Mouse (Mus musculus): ENCODE measurements around the gene Usp46. TPM values are rescaled to one million over a fixed set of nuclear protein-coding genes. Genes with fewer than 3 reads are reported as not detected.

Gene Usp46
- polyA plus RNA-seq, 1 experiment = 5.2 TPM

- H3K4me3 ChIP-seq (ENCODE audit: insufficient read depth, low read length) = no peak overlapping the region
- no peak for TF ChIP-seq POLR2A (IDR thresholded peaks at IDR 0.05; ENCODE audit: borderline replicate concordance, low read depth, low read length)
- no peak for TF ChIP-seq CTCF (IDR thresholded peaks at IDR 0.05; ENCODE audit: low read depth, low read length)
- H3K27ac ChIP-seq (ENCODE audit: insufficient read depth, low read depth, low read length) = no peak overlapping the region
- H3K4me1 ChIP-seq (ENCODE audit: control insufficient read depth, insufficient read depth, low read length) = peaks cover 9% of the 10 kb centered on the region
These were observed 62.3 kb downstream of the Usp46 start for GRCm38 (mm10) chr5:74005936-74006335.

- H3K4me3 ChIP-seq (ENCODE audit: insufficient read depth, low read length) = no peak overlapping the region
- H3K27ac ChIP-seq (ENCODE audit: insufficient read depth, low read depth, low read length) = no peak overlapping the region
- TF ChIP-seq POLR2A (IDR thresholded peaks at IDR 0.05; ENCODE audit: borderline replicate concordance, low read depth, low read length) = no peak
- no peak for TF ChIP-seq CTCF (IDR thresholded peaks at IDR 0.05; ENCODE audit: low read depth, low read length)
- peaks cover 9% of the 10 kb centered on the region for H3K4me1 ChIP-seq (ENCODE audit: control insufficient read depth, insufficient read depth, low read length)
These were observed 66.5 kb downstream of the Usp46 start for GRCm38 (mm10) chr5:74001743-74002142.

- TF ChIP-seq CTCF (IDR thresholded peaks at IDR 0.05; ENCODE audit: low read depth, low read length) (no peak), POLR2A (IDR thresholded peaks at IDR 0.05; ENCODE audit: borderline replicate concordance, low read depth, low read length) (no peak)
- Histone ChIP-seq H3K4me1 (ENCODE audit: control insufficient read depth, insufficient read depth, low read length) (peaks cover 9% of the 10 kb centered on the region), H3K4me3 (ENCODE audit: insufficient read depth, low read length) (no peak overlapping the region), H3K27ac (ENCODE audit: insufficient read depth, low read depth, low read length) (no peak overlapping the region)
These were observed 69.3 kb downstream of the Usp46 start for GRCm38 (mm10) chr5:73998966-73999365.

GRCm38 (mm10) chr5:73994850-73995249, 73.4 kb downstream of the Usp46 start:
- no peak overlapping the region for H3K4me3 ChIP-seq (ENCODE audit: insufficient read depth, low read length)
- no peak overlapping the region for H3K27ac ChIP-seq (ENCODE audit: insufficient read depth, low read depth, low read length)
- TF ChIP-seq CTCF (IDR thresholded peaks at IDR 0.05; ENCODE audit: low read depth, low read length) = no peak
- no peak for TF ChIP-seq POLR2A (IDR thresholded peaks at IDR 0.05; ENCODE audit: borderline replicate concordance, low read depth, low read length)
- H3K4me1 ChIP-seq (ENCODE audit: control insufficient read depth, insufficient read depth, low read length) = no peaks in the 10 kb centered on the region

DNA sequence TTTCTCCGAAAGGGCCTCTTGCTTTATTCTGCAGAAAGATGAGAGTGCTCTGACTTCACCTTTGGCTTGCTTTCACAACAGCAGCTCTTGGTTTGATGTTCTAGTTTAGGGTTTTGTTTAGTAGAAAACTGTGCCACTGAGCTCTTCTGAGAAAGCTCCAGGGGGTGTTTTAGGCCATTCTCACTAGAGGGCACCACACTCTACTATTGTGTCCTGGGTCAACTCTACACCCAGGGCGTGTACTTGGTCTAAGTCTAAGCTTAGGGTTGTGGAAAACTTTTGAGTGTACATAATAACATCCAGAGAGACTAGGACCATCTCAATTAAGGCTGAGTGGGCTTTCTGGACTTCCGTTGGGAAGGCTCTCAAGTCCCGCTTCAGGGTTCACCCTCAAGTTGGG, 74.7 kb downstream of the Usp46 start:
- Histone ChIP-seq H3K4me3 (ENCODE audit: insufficient read depth, low read length) (no peak overlapping the region), H3K27ac (ENCODE audit: insufficient read depth, low read depth, low read length) (no peak overlapping the region), H3K4me1 (ENCODE audit: control insufficient read depth, insufficient read depth, low read length) (no peaks in the 10 kb centered on the region)
- no peak for TF ChIP-seq CTCF (IDR thresholded peaks at IDR 0.05; ENCODE audit: low read depth, low read length)
- TF ChIP-seq POLR2A (IDR thresholded peaks at IDR 0.05; ENCODE audit: borderline replicate concordance, low read depth, low read length) = no peak

GRCm38 (mm10) chr5:73992321-73992720, 75.9 kb downstream of the Usp46 start:
- TF ChIP-seq CTCF (IDR thresholded peaks at IDR 0.05; ENCODE audit: low read depth, low read length) (no peak), POLR2A (IDR thresholded peaks at IDR 0.05; ENCODE audit: borderline replicate concordance, low read depth, low read length) (no peak)
- no peak overlapping the region for H3K4me3 ChIP-seq (ENCODE audit: insufficient read depth, low read length)
- no peaks in the 10 kb centered on the region for H3K4me1 ChIP-seq (ENCODE audit: control insufficient read depth, insufficient read depth, low read length)
- no peak overlapping the region for H3K27ac ChIP-seq (ENCODE audit: insufficient read depth, low read depth, low read length)

- H3K27ac ChIP-seq (ENCODE audit: insufficient read depth, low read depth, low read length) = no peak overlapping the region
- no peak overlapping the region for H3K4me3 ChIP-seq (ENCODE audit: insufficient read depth, low read length)
- no peak for TF ChIP-seq CTCF (IDR thresholded peaks at IDR 0.05; ENCODE audit: low read depth, low read length)
- TF ChIP-seq POLR2A (IDR thresholded peaks at IDR 0.05; ENCODE audit: borderline replicate concordance, low read depth, low read length) = no peak
- no peaks in the 10 kb centered on the region for H3K4me1 ChIP-seq (ENCODE audit: control insufficient read depth, insufficient read depth, low read length)
These were observed 78.7 kb downstream of the Usp46 start for GRCm38 (mm10) chr5:73989532-73989931.

DNA sequence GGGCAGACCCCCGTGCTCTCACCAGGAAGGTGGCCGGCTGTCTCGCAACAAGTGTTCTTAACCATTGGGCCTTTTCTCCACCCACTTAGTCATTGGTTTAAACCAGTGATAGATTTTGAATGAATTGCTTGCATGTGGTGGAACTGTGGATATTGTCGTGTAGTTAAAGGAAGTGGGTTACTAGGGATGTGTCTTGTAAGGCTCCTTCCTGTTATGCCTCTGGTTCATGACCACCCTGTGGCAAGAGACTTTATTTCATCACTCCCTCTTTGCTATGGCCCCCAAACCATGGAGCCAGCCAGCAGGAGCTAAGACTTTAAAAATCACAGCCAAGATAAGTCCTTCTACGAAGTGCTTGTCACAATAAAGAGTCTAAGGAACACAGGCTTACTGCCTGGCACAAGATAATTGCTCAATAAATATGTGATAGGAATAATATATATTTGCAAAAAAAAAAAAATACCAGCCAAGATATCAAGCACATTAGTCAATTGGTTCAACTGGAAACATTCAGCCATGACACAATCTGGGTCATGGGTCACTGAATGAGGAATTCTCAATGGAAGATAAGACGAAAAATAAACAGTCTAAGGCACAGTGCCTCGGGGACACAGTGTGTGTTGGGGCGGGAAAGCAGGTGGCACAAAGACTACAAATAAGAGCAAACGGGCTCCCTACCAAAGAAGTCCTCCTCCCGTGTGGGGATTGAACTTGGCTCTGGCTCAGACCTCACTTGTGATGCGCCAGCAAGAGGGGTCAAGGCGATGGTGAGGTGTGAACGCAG, 80.3 kb downstream of the Usp46 start:
- no peak overlapping the region for H3K4me3 ChIP-seq (ENCODE audit: insufficient read depth, low read length)
- no peaks in the 10 kb centered on the region for H3K4me1 ChIP-seq (ENCODE audit: control insufficient read depth, insufficient read depth, low read length)
- H3K27ac ChIP-seq (ENCODE audit: insufficient read depth, low read depth, low read length) = no peak overlapping the region
- TF ChIP-seq POLR2A (IDR thresholded peaks at IDR 0.05; ENCODE audit: borderline replicate concordance, low read depth, low read length) (no peak), CTCF (IDR thresholded peaks at IDR 0.05; ENCODE audit: low read depth, low read length) (no peak)

GRCm38 (mm10) chr5:73977426-73977825, 90.8 kb downstream of the Usp46 start:
- no peak overlapping the region for H3K27ac ChIP-seq (ENCODE audit: insufficient read depth, low read depth, low read length)
- no peaks in the 10 kb centered on the region for H3K4me1 ChIP-seq (ENCODE audit: control insufficient read depth, insufficient read depth, low read length)
- no peak overlapping the region for H3K4me3 ChIP-seq (ENCODE audit: insufficient read depth, low read length)
- no peak for TF ChIP-seq POLR2A (IDR thresholded peaks at IDR 0.05; ENCODE audit: borderline replicate concordance, low read depth, low read length)
- TF ChIP-seq CTCF (IDR thresholded peaks at IDR 0.05; ENCODE audit: low read depth, low read length) = no peak

DNA sequence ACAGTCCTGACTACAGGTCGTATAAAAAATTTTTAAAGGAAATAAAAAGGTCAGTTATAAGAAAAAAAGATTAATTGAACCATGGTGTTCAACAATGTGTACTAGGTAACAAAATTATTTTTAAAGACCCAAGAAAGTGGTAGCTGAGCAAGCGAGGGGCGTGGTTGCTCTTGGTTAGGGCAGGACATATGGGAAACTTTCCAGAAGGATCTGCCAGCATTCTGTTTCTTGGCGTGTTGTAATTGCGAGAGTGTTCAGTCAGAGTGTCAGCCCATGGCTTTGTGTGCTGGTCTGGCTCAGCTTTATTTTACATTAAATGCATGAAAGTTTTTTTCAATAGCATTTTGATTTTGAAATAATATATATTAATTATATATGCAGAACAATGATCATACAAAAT, 96.5 kb downstream of the Usp46 start:
- no peak overlapping the region for H3K27ac ChIP-seq (ENCODE audit: insufficient read depth, low read depth, low read length)
- no peaks in the 10 kb centered on the region for H3K4me1 ChIP-seq (ENCODE audit: control insufficient read depth, insufficient read depth, low read length)
- TF ChIP-seq CTCF (IDR thresholded peaks at IDR 0.05; ENCODE audit: low read depth, low read length) = no peak
- no peak for TF ChIP-seq POLR2A (IDR thresholded peaks at IDR 0.05; ENCODE audit: borderline replicate concordance, low read depth, low read length)
- no peak overlapping the region for H3K4me3 ChIP-seq (ENCODE audit: insufficient read depth, low read length)
